Mouse (Mus musculus) CH12.LX (cell line): ENCODE measurements around the gene Zfp777. TPM values are rescaled to one million over a fixed set of nuclear protein-coding genes. Genes with fewer than 3 reads are reported as not detected.

Source experiments
- DNase-seq: peaks from one replicate; pipeline ENCODE4 v3.0.0-alpha.2; 2013; ENCODE audit errors: extremely low read depth
- H3K27ac ChIP-seq: 2 replicates; pipeline ENCODE4 v1.5.1; 2012; ENCODE audit warnings: low read depth, mild to moderate bottlenecking, control low read depth, moderate library complexity; ENCODE audit not compliant: insufficient read depth
- H3K27me3 ChIP-seq: replicated peaks from 2 replicates; pipeline ENCODE3; 2012; ENCODE audit warnings: inconsistent platforms
- H3K36me3 ChIP-seq, 2 experiments: replicated peaks in 1 of 2; 2 replicates each; pipeline versions ENCODE3 to v1.6.1; 2012; ENCODE audit warnings: inconsistent platforms in 1 of 2, low read length in 1 of 2, mild to moderate bottlenecking in 1 of 2, mixed read lengths in 1 of 2, moderate library complexity in 1 of 2; ENCODE audit not compliant: control insufficient read depth in 1 of 2, insufficient read depth in 1 of 2
- H3K4me1 ChIP-seq, 2 experiments: 2 replicates each; pipeline ENCODE4 v1.6.1; 2012; ENCODE audit warnings: inconsistent platforms in 1 of 2, moderate library complexity in 1 of 2; ENCODE audit not compliant: insufficient read depth in 2 of 2, control insufficient read depth in 1 of 2
- H3K4me2 ChIP-seq: 2 replicates; pipeline ENCODE4 v1.6.1; 2012; ENCODE audit warnings: low read depth, mild to moderate bottlenecking, control low read depth; ENCODE audit not compliant: poor library complexity, insufficient read depth, severe bottlenecking
- H3K4me3 ChIP-seq, 3 experiments: fragments of 150-350 bp in 1 of 3; sonication (generic) in 1 of 3; replicated peaks in 1 of 3; 2 replicates each; pipeline versions ENCODE3 to v1.5.1; 2011 to 2012; ENCODE audit warnings: low read depth in 2 of 3, low read length in 2 of 3, mild to moderate bottlenecking in 2 of 3, moderate library complexity in 2 of 3, control low read depth in 1 of 3, improper control_type of control experiment in 1 of 3, inconsistent platforms in 1 of 3, mixed read lengths in 1 of 3; ENCODE audit not compliant: poor library complexity in 1 of 3
- H3K79me2 ChIP-seq: replicated peaks from 2 replicates; pipeline ENCODE4 v1.6.1; 2012; ENCODE audit warnings: mild to moderate bottlenecking, moderate library complexity; ENCODE audit not compliant: control insufficient read depth, poor library complexity, insufficient read depth, severe bottlenecking; ENCODE audit errors: extremely low read depth
- H3K9ac ChIP-seq: 2 replicates; pipeline ENCODE4 v1.6.1; 2012; ENCODE audit warnings: low read depth, mild to moderate bottlenecking, control low read depth, moderate library complexity; ENCODE audit not compliant: insufficient read depth
- H3K9me3 ChIP-seq: replicated peaks from 2 replicates; pipeline ENCODE3; 2012; ENCODE audit warnings: low read length, inconsistent platforms, mixed read lengths
- BHLHE40 ChIP-seq: IDR thresholded peaks from 2 replicates; pipeline ENCODE4 v1.6.1; 2011; ENCODE audit warnings: mild to moderate bottlenecking, low read depth, low read length, improper control_type of control experiment
- CHD1 ChIP-seq: IDR thresholded peaks from 2 replicates; pipeline ENCODE4 v1.6.1; 2012; ENCODE audit warnings: low read depth, low read length, improper control_type of control experiment, inconsistent platforms
- CTCF ChIP-seq, 2 experiments: IDR thresholded peaks in 1 of 2; conservative IDR thresholded peaks in 1 of 2; 2 replicates each; pipeline ENCODE4 v1.5.1; 2011 to 2012; ENCODE audit warnings: low read depth in 2 of 2, low read length in 2 of 2, improper control_type of control experiment in 1 of 2, inconsistent platforms in 1 of 2, mild to moderate bottlenecking in 1 of 2, moderate library complexity in 1 of 2
- ELF1 ChIP-seq: IDR thresholded peaks from 2 replicates; pipeline ENCODE4 v1.6.1; 2014; ENCODE audit warnings: low read depth, mild to moderate bottlenecking, inconsistent platforms, low read length, improper control_type of control experiment
- ETS1 ChIP-seq: conservative IDR thresholded peaks from 2 replicates; pipeline ENCODE4 v1.6.1; 2012; ENCODE audit warnings: low read depth, mild to moderate bottlenecking, inconsistent platforms, low read length, improper control_type of control experiment, moderate library complexity
- HCFC1 ChIP-seq: IDR thresholded peaks from 2 replicates; pipeline ENCODE4 v1.6.1; 2012; ENCODE audit warnings: low read depth, mild to moderate bottlenecking, inconsistent platforms, low read length, improper control_type of control experiment
- IRF4 ChIP-seq: IDR thresholded peaks from 2 replicates; pipeline ENCODE4 v1.6.1; 2014; ENCODE audit warnings: low read depth, mild to moderate bottlenecking, inconsistent platforms, low read length, improper control_type of control experiment
- JUN ChIP-seq: IDR thresholded peaks from 2 replicates; pipeline ENCODE4 v1.6.1; 2011; ENCODE audit warnings: low read depth, mild to moderate bottlenecking, low read length, improper control_type of control experiment, moderate library complexity; ENCODE audit not compliant: insufficient read depth
- JUND ChIP-seq: conservative IDR thresholded peaks from 2 replicates; pipeline ENCODE4 v1.6.1; 2011; ENCODE audit warnings: low read depth, low read length, improper control_type of control experiment
- KAT2A ChIP-seq: IDR thresholded peaks from 2 replicates; pipeline ENCODE4 v1.6.1; 2012; ENCODE audit warnings: low read length, improper control_type of control experiment, inconsistent platforms; ENCODE audit not compliant: insufficient replicate concordance
- MAFK ChIP-seq: IDR thresholded peaks from 2 replicates; pipeline ENCODE4 v1.6.1; 2011; ENCODE audit warnings: low read length, improper control_type of control experiment; ENCODE audit not compliant: insufficient replicate concordance
- MAX ChIP-seq: IDR thresholded peaks from 2 replicates; pipeline ENCODE4 v1.6.1; 2011; ENCODE audit warnings: low read length, improper control_type of control experiment
- MEF2A ChIP-seq: IDR thresholded peaks from 2 replicates; pipeline ENCODE4 v1.6.1; 2014; ENCODE audit warnings: low read depth, mild to moderate bottlenecking, inconsistent platforms, low read length, improper control_type of control experiment, borderline replicate concordance
- NELFE ChIP-seq: IDR thresholded peaks from 2 replicates; pipeline ENCODE4 v1.6.1; 2011; ENCODE audit warnings: low read depth, low read length, improper control_type of control experiment
- PAX5 ChIP-seq: IDR thresholded peaks from 2 replicates; pipeline ENCODE4 v1.6.1; 2012; ENCODE audit warnings: low read length, inconsistent platforms, mixed read lengths
- POLR2A ChIP-seq: IDR thresholded peaks from 2 replicates; pipeline ENCODE4 v1.6.1; 2011; ENCODE audit warnings: low read depth, mild to moderate bottlenecking, improper control_type of control experiment, low read length
- POLR2AphosphoS2 ChIP-seq: IDR thresholded peaks from 2 replicates; pipeline ENCODE4 v1.6.1; 2011; ENCODE audit warnings: low read depth, low read length, improper control_type of control experiment
- RAD21 ChIP-seq: IDR thresholded peaks from 2 replicates; pipeline ENCODE4 v1.6.1; 2011; ENCODE audit warnings: low read depth, mild to moderate bottlenecking, low read length, improper control_type of control experiment, moderate library complexity
- SMC3 ChIP-seq: IDR thresholded peaks from 2 replicates; pipeline ENCODE4 v1.6.1; 2011; ENCODE audit warnings: low read depth, low read length, improper control_type of control experiment
- TBP ChIP-seq: conservative IDR thresholded peaks from 2 replicates; pipeline ENCODE4 v1.6.1; 2011; ENCODE audit warnings: low read depth, low read length, improper control_type of control experiment
- UBTF ChIP-seq: IDR thresholded peaks from 2 replicates; pipeline ENCODE4 v1.6.1; 2012; ENCODE audit warnings: low read depth, mild to moderate bottlenecking, inconsistent platforms, low read length, improper control_type of control experiment, moderate library complexity
- USF1 ChIP-seq: IDR thresholded peaks from 2 replicates; pipeline ENCODE4 v1.6.1; 2014; ENCODE audit warnings: low read depth, mild to moderate bottlenecking, inconsistent platforms, low read length, improper control_type of control experiment
- ZMIZ1 ChIP-seq: IDR thresholded peaks from 2 replicates; pipeline ENCODE4 v1.6.1; 2012; ENCODE audit warnings: low read depth, mild to moderate bottlenecking, inconsistent platforms, low read length, improper control_type of control experiment
- ZNF384 ChIP-seq: IDR thresholded peaks from 2 replicates; pipeline ENCODE4 v1.6.1; 2012; ENCODE audit warnings: low read depth, low read length, improper control_type of control experiment, inconsistent platforms
- dilution Hi-C: fragments of 300-500 bp; cut with MboI; formaldehyde crosslinking; loops from 2 replicates; pipeline ENCODE4 v1.14.3; 2020; ENCODE audit warnings: low sequenced_read_pairs; ENCODE audit not compliant: extremely low pct_unique_long_range_greater_than_20kb, extremely low pct_ligation_motif_present
- in situ Hi-C: fragments of 300-500 bp; cut with MboI; formaldehyde crosslinking; loops from 3 replicates; pipeline ENCODE4 v1.14.3; 2019; ENCODE audit warnings: low sequenced_read_pairs, low pct_ligation_motif_present, low pct_unique_long_range_greater_than_20kb, mixed read lengths
- polyA plus RNA-seq: library from polyadenylated mRNA; unstranded; fragments of >175 nt; gene quantifications from 2 replicates; pipeline ENCODE4 v1.2.1, GENCODE M21; 2012; ENCODE audit warnings: low read depth; ENCODE audit not compliant: insufficient read length
- total RNA-seq, 2 experiments: library from RNA; depleted of rRNA; stranded (reverse); fragments of 300-350 nt in 1 of 2; fragments of >200 nt in 1 of 2; gene quantifications; 2 replicates each; pipeline ENCODE4 v1.2.3; 2012 to 2014

The Zfp777 gene
- total and polyA plus RNA-seq, 3 experiments, result 7.1 to 16.5 (median 13.6) TPM

- Histone ChIP-seq H3K4me2 (no peak overlapping the region), H3K4me1 (peaks cover 0 to 8% of the 10 kb centered on the region in 2 experiments; a peak in 1 of 4 replicates), H3K4me3 (no peak overlapping the region), H3K27ac (no peak overlapping the region), H3K27me3 (no peaks in the 10 kb centered on the region), H3K9me3 (peaks cover 12% of the 10 kb centered on the region), H3K79me2 (no peaks in the 10 kb centered on the region), H3K36me3 (peaks cover 28 to 53% of the 10 kb centered on the region in 2 experiments), H3K9ac (no peak overlapping the region)
- TF ChIP-seq POLR2AphosphoS2 (no peak), JUND (no peak), ETS1 (no peak), CTCF (conservative IDR thresholded peaks at IDR 0.05 in 1 of 2, IDR thresholded peaks at IDR 0.05 in 1 of 2; ENCODE audit: low read depth in 2 of 2, low read length in 2 of 2) (no peak), ZMIZ1 (no peak), KAT2A (no peak), RAD21 (no peak), ELF1 (no peak), MAFK (no peak)
- in situ Hi-C loops (no loop called here), dilution Hi-C loops (no loop called here)
- no peak for DNase-seq
Observed at GRCm38 (mm10) chr6:48022672-48023071, 26.0 kb downstream of the Zfp777 start.

GRCm38 (mm10) chr6:48021678-48022077, 27.0 kb downstream of the Zfp777 start:
- Histone ChIP-seq H3K4me2 (no peak overlapping the region), H3K27me3 (no peaks in the 10 kb centered on the region), H3K36me3 (peaks cover 28 to 44% of the 10 kb centered on the region in 2 experiments), H3K79me2 (no peaks in the 10 kb centered on the region), H3K4me3 (no peak overlapping the region), H3K9me3 (peaks cover 12% of the 10 kb centered on the region), H3K27ac (no peak overlapping the region), H3K9ac (no peak overlapping the region), H3K4me1 (peaks cover 0 to 9% of the 10 kb centered on the region in 2 experiments; a peak in 2 of 4 replicates)
- in situ Hi-C loops, result no loop called here
- no peak for DNase-seq
- dilution Hi-C loops, result no loop called here
- TF ChIP-seq HCFC1 (no peak), JUN (no peak), UBTF (no peak), USF1 (no peak), ETS1 (no peak), POLR2AphosphoS2 (no peak), IRF4 (no peak), SMC3 (no peak), POLR2A (no peak), ELF1 (no peak), PAX5 (no peak), NELFE (no peak), TBP (no peak), MAX (no peak), CHD1 (no peak), BHLHE40 (no peak), ZNF384 (no peak), MEF2A (no peak)
